Mouse (Mus musculus): ENCODE results near the gene Kcnab1. TPM values are rescaled to one million over a fixed set of nuclear protein-coding genes. Genes with fewer than 3 reads are reported as not detected.
"Not testable (repeated sequence)": the region's sequence is repeated elsewhere in the genome, so short reads cannot be mapped to it uniquely, and the experiment has no call there.

Kcnab1 gene
- total RNA-seq, 2 experiments from 2014 or later, result 0.21 TPM; not detected in 1

- ATAC-seq (replicated peaks; ENCODE audit: poor library complexity, severe bottlenecking), result no peak; the same call in 1 of the 2 replicates
Observed at GRCm38 (mm10) chr3:65360163-65360969, 251.2 kb downstream of the Kcnab1 start.

GRCm38 (mm10) chr3:65363438-65363837 is 254.3 kb downstream of the Kcnab1 start:
- ATAC-seq (replicated peaks; ENCODE audit: poor library complexity, severe bottlenecking), result no peak

GRCm38 (mm10) chr3:65365184-65365583 is 256.0 kb downstream of the Kcnab1 start:
- ATAC-seq (replicated peaks; ENCODE audit: poor library complexity, severe bottlenecking), result peak; percentile 93

- ATAC-seq (replicated peaks; ENCODE audit: poor library complexity, severe bottlenecking), result no peak
Observed at GRCm38 (mm10) chr3:65365921-65366710, 256.9 kb downstream of the Kcnab1 start.

GRCm38 (mm10) chr3:65367944-65368343 is 258.8 kb downstream of the Kcnab1 start:
- ATAC-seq (replicated peaks; ENCODE audit: poor library complexity, severe bottlenecking), result no peak

- peak; percentile 74 for ATAC-seq (replicated peaks; ENCODE audit: poor library complexity, severe bottlenecking)
Observed at GRCm38 (mm10) chr3:65372552-65372951, 263.4 kb downstream of the Kcnab1 start.

GRCm38 (mm10) chr3:65373594-65374182 is 264.5 kb downstream of the Kcnab1 start:
- ATAC-seq (replicated peaks; ENCODE audit: poor library complexity, severe bottlenecking), result no peak

GRCm38 (mm10) chr3:65374729-65375128 is 265.5 kb downstream of the Kcnab1 start:
- ATAC-seq (replicated peaks; ENCODE audit: poor library complexity, severe bottlenecking), result 0 out of 2 replicates have a peak, but pooled peaks have one; percentile 5

- ATAC-seq (replicated peaks; ENCODE audit: poor library complexity, severe bottlenecking), result no peak
Observed at GRCm38 (mm10) chr3:65378724-65379123, 269.5 kb downstream of the Kcnab1 start.

- ATAC-seq (replicated peaks; ENCODE audit: poor library complexity, severe bottlenecking), result peak; percentile 69
Observed at GRCm38 (mm10) chr3:65379884-65380539, 270.8 kb downstream of the Kcnab1 start.

GRCm38 (mm10) chr3:65381094-65381493 is 271.9 kb downstream of the Kcnab1 start:
- ATAC-seq (replicated peaks; ENCODE audit: poor library complexity, severe bottlenecking), result no peak

- ATAC-seq (replicated peaks; ENCODE audit: poor library complexity, severe bottlenecking), result no peak
Observed at GRCm38 (mm10) chr3:65384431-65384830, 275.2 kb downstream of the Kcnab1 start.

- no peak for ATAC-seq (replicated peaks; ENCODE audit: poor library complexity, severe bottlenecking)
Observed at GRCm38 (mm10) chr3:65385771-65386170, 276.6 kb downstream of the Kcnab1 start.

- no peak for ATAC-seq (replicated peaks; ENCODE audit: poor library complexity, severe bottlenecking)
Observed at GRCm38 (mm10) chr3:65391222-65391783, 282.1 kb downstream of the Kcnab1 start.

GRCm38 (mm10) chr3:65391784-65392420 is 282.7 kb downstream of the Kcnab1 start:
- peak; percentile 52 for ATAC-seq (replicated peaks; ENCODE audit: poor library complexity, severe bottlenecking)

GRCm38 (mm10) chr3:65392421-65392817 is 283.2 kb downstream of the Kcnab1 start, which contains the start of gene Ssr3:
TSS of gene Ssr3 (minus strand) at chr3:65392623.
- peak; percentile 93 for ATAC-seq (replicated peaks; ENCODE audit: poor library complexity, severe bottlenecking)

GRCm38 (mm10) chr3:65395111-65395510 is 285.9 kb downstream of the Kcnab1 start:
- not testable (repeated sequence) for ATAC-seq (replicated peaks; ENCODE audit: poor library complexity, severe bottlenecking)

GRCm38 (mm10) chr3:65396835-65397504 is 287.8 kb downstream of the Kcnab1 start:
- peak; percentile 36 for ATAC-seq (replicated peaks; ENCODE audit: poor library complexity, severe bottlenecking)

- no peak for ATAC-seq (replicated peaks; ENCODE audit: poor library complexity, severe bottlenecking)
Observed at GRCm38 (mm10) chr3:65397566-65397965, 288.4 kb downstream of the Kcnab1 start.
